Mouse (Mus musculus) lung, embryonic 16.5 days (tissue): Measurements from ENCODE around the gene Pomgnt1. TPM values are rescaled to one million over a fixed set of nuclear protein-coding genes. Genes with fewer than 3 reads are reported as not detected.

Experiments
- ATAC-seq: fragments of 200-750 bp; cut with Nextera tagmentation; 2 replicates; pipeline ENCODE4 v1.8.0; 2017; ENCODE audit warnings: low read depth, mild to moderate bottlenecking, moderate library complexity
- H3K27ac ChIP-seq: fragments of 300-500 bp; sonication (generic); 2 replicates; pipeline ENCODE4 v1.5.1; 2014; ENCODE audit warnings: mild to moderate bottlenecking, control low read depth, low read length
- H3K27me3 ChIP-seq: fragments of 300-500 bp; sonication (generic); 2 replicates; pipeline ENCODE4 v1.6.1; 2014; ENCODE audit warnings: low read depth, low read length, mixed read lengths; ENCODE audit not compliant: control insufficient read depth, insufficient read depth
- H3K36me3 ChIP-seq: fragments of 300-500 bp; sonication (generic); 2 replicates; pipeline ENCODE4 v1.6.1; 2014; ENCODE audit warnings: low read length; ENCODE audit not compliant: control insufficient read depth, insufficient read depth
- H3K4me1 ChIP-seq: fragments of 300-500 bp; sonication (generic); replicated peaks from 2 replicates; pipeline ENCODE4 v1.6.1; 2014; ENCODE audit warnings: low read length, mixed read lengths; ENCODE audit not compliant: control insufficient read depth, insufficient read depth
- H3K4me2 ChIP-seq: fragments of 300-500 bp; sonication (generic); 2 replicates; pipeline ENCODE4 v1.6.1; 2014; ENCODE audit warnings: low read depth, low read length, control low read depth
- H3K4me3 ChIP-seq: fragments of 300-500 bp; sonication (generic); 2 replicates; pipeline ENCODE4 v1.5.1; 2014; ENCODE audit warnings: mild to moderate bottlenecking, low read length, control low read depth
- H3K9ac ChIP-seq: fragments of 300-500 bp; sonication (generic); 2 replicates; pipeline ENCODE4 v1.6.1; 2014; ENCODE audit warnings: low read length, control low read depth
- H3K9me3 ChIP-seq: fragments of 300-500 bp; sonication (generic); 2 replicates; pipeline ENCODE4 v1.6.1; 2016; ENCODE audit warnings: low read length; ENCODE audit not compliant: control insufficient read depth
- WGBS: fragments of 180-500 bp; shearing (Covaris S2); extraction: QIAGEN DNeasy Blood & Tissue Kit; methylation state at CpG from one replicate; pipeline ENCODE4 v1.1.7; 2014; 5-methylcytosine and 5-hydroxymethylcytosine counted together
- polyA plus RNA-seq: library from polyadenylated mRNA; unstranded; fragments of >200 nt; fragmentation: Nextera tagmentation; extraction: Ambion mirVana; gene quantifications from 2 replicates; pipeline ENCODE4 v1.2.1, GENCODE M21; 2015

Pomgnt1 gene
- polyA plus RNA-seq, 1 experiment from 2014 or later, result 56.2 TPM

DNA sequence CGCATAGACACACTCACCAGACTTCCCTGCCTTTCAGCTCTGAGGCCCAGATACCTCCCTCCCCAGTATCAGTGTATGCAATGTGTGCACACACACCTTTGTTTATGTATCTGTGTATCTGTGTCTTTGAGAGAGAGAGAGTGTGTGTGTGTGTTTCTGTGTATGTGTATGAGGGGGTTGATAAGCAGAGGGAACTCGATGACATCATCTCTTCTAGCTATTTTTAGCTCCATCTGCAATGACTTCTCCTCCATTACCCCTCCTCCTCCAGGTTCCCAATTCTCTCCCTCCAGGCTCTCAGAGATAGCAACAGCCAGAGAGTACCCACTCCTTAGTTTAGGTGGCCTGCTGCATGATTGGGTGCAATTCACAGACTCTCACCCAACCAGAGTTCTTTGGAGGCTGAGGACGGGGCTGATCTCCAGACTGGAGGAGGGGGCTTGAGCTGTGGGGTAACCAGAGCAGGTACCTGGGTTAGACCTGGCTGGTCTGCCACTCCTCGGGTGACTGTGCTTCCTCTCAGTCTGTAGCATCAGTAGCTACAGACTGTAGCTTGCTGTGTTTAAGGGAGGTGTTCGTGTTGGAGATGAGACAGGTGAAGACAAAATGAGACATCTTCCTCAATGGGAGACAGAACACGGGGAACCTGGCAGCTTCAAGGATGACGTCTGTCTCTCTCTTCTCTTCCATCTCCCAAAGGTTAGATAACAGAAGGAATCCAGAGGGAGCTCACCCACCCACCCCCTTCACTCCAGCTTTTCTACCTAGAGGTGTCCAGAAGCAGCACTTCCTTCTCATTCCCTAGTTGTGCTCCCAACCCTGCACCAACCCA lies 52.3 kb downstream of the Pomgnt1 start:
- Histone ChIP-seq H3K9me3 (no peaks in the 10 kb centered on the region), H3K27me3 (no peaks in the 10 kb centered on the region), H3K4me3 (peak overlapping the region; percentile 23), H3K9ac (peak overlapping the region; percentile 50), H3K27ac (peak overlapping the region; percentile 93), H3K4me1 (peaks cover 33% of the 10 kb centered on the region), H3K36me3 (no peaks in the 10 kb centered on the region), H3K4me2 (peak overlapping the region; percentile 40)
- 37% methylated on average over 7 of the region's 7 CpGs for WGBS
- ATAC-seq, result no peak

DNA sequence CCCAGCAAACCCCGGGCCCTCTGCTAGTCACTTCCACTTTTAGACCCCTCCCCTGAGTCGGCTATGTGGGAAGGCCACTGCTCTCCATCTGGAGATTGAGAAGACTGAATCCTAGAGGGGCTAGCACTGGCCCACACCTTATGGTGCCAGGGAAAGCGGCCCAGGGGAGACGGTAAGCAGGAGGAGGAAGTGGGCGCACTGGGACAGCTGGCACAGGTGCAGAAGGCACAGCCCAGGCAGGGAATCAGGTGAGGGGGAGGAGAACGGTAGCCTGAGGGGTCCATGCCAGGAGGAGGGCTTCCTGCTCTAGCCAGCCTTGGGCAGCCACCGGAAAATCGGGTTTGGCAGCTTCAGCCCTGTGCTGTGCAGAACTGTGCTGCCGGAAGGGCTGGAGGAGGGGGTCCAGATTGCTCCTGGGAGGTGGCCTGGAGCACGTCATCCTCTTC lies 52.9 kb downstream of the Pomgnt1 start:
- WGBS, result 8% methylated on average over 10 of the region's 10 CpGs
- Histone ChIP-seq H3K9ac (peak overlapping the region; percentile 50), H3K36me3 (no peaks in the 10 kb centered on the region), H3K27ac (peak overlapping the region; percentile 93), H3K27me3 (no peaks in the 10 kb centered on the region), H3K4me2 (peak overlapping the region; percentile 40), H3K4me1 (peaks cover 33% of the 10 kb centered on the region), H3K4me3 (peak overlapping the region; percentile 23), H3K9me3 (no peaks in the 10 kb centered on the region)
- ATAC-seq, result peak; percentile 95

DNA sequence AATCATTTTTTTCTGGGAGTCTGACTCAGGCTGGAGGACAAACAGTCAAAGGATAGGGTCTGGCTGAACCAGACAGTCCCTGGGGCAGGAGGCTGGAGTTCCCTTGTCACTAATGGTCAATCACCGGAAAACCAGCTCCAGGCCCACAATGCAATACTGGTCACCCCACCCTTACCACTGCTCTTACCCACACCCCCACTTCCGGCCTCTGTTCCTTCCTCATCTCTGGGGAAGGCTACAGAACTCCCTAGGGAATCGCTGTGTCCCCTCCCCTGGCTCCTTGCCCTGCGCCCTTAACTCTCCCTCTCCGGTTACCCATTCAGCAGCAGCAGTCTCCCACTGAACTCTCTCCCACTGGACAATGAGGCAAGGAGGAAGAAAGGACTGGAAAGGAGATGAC lies 53.5 kb downstream of the Pomgnt1 start:
- H3K4me1 ChIP-seq, result peaks cover 33% of the 10 kb centered on the region
- H3K9me3 ChIP-seq, result no peaks in the 10 kb centered on the region
- H3K36me3 ChIP-seq, result no peaks in the 10 kb centered on the region
- H3K9ac ChIP-seq, result peak overlapping the region; percentile 50
- ATAC-seq, result peak; percentile 79
- 23% methylated on average over 5 of the region's 5 CpGs for WGBS
- H3K4me2 ChIP-seq, result peak overlapping the region; percentile 40
- H3K27ac ChIP-seq, result peak overlapping the region; percentile 93
- H3K4me3 ChIP-seq, result peak overlapping the region; percentile 23; the same call in 1 of the 2 replicates
- H3K27me3 ChIP-seq, result no peaks in the 10 kb centered on the region

DNA sequence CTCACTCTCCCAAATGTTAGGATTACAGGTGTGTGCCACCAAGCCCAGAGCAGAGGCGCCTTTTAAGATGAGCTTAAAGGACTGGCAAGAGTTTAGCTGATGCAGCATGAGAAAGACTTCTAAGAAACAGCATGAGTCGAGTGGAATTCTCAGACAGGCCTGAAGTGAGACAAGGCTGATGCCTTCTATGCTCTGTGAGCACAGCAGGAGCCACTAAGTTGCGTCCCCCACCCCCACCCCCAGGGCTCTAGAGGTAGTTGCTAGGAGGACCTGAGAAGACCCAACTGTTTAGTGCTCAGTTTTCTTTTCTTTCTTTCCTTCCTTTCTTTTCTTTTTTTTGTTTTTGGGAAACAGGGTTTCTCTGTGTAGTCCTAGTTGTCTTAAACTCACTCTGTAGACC lies 58.4 kb downstream of the Pomgnt1 start:
- no peak for ATAC-seq
- no peak overlapping the region for H3K27ac ChIP-seq
- H3K9ac ChIP-seq, result no peak overlapping the region
- WGBS, result 45% methylated on average over 3 of the region's 3 CpGs
- no peak overlapping the region for H3K4me3 ChIP-seq
- no peaks in the 10 kb centered on the region for H3K9me3 ChIP-seq
- peaks cover 10% of the 10 kb centered on the region for H3K4me1 ChIP-seq
- H3K36me3 ChIP-seq, result no peaks in the 10 kb centered on the region
- H3K27me3 ChIP-seq, result no peaks in the 10 kb centered on the region
- H3K4me2 ChIP-seq, result no peak overlapping the region

DNA sequence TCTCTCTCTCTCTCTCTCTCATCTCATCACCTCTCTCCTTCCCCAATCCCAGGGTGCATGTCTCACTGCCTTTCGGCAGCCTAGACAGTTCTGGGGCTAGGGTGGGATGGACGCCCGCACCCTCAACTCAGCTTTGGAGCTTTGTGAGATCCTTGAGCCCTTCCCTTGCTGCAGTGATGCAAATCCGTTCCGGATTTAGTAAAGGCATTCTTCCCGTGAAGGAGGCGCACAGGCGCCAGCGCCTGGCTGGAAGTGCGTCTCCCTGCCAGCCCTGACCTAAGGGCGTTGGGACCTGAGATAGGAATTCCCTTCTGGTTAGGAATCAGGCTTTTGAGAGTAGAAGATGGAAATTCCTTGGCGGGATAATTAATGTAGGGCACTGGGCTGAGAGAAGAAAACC lies 59.1 kb downstream of the Pomgnt1 start:
- ATAC-seq, result peak; percentile 60
- Histone ChIP-seq H3K27me3 (no peaks in the 10 kb centered on the region), H3K4me2 (peak overlapping the region; percentile 38), H3K9me3 (no peaks in the 10 kb centered on the region), H3K27ac (no peak overlapping the region), H3K9ac (peak overlapping the region; percentile 25; the same call in 1 of the 2 replicates), H3K36me3 (no peaks in the 10 kb centered on the region), H3K4me1 (peaks cover 5% of the 10 kb centered on the region), H3K4me3 (0 out of 2 replicates have a peak overlapping the region, but pooled peaks have one; percentile 4)
- WGBS, result 5% methylated on average over 12 of the region's 12 CpGs

DNA sequence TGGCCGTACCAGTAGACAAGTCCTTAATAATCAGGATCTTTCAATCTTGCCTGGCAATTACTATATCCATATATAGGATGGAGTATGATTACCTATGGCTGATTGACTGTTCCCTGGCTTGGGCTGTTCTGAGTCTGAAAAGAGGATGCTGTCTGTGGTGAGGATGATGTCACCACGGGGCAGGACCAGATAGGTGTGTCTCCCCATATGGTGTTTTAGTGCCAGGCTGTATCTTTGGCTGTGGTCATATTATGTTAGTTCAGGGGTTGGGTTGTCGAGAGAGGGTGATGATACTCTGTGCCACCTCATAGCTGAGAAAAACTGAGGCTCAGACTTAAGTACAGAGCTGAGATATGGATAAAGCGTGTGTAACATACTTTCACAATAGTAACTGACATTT lies 61.4 kb downstream of the Pomgnt1 start:
- ATAC-seq, result no peak
- Histone ChIP-seq H3K9ac (no peak overlapping the region), H3K9me3 (no peaks in the 10 kb centered on the region), H3K36me3 (no peaks in the 10 kb centered on the region), H3K4me3 (no peak overlapping the region), H3K27me3 (no peaks in the 10 kb centered on the region), H3K4me2 (no peak overlapping the region), H3K4me1 (peaks cover 5% of the 10 kb centered on the region), H3K27ac (no peak overlapping the region)
- 80% methylated on average over 4 of the region's 4 CpGs for WGBS

- no peak overlapping the region for H3K9ac ChIP-seq
- no peak for ATAC-seq
- no peaks in the 10 kb centered on the region for H3K36me3 ChIP-seq
- no peaks in the 10 kb centered on the region for H3K9me3 ChIP-seq
- H3K27me3 ChIP-seq, result no peaks in the 10 kb centered on the region
- no peak overlapping the region for H3K4me3 ChIP-seq
- no peak overlapping the region for H3K27ac ChIP-seq
- no peaks in the 10 kb centered on the region; the same call in 1 of the 2 replicates for H3K4me1 ChIP-seq
- 23% methylated on average over 4 of the region's 4 CpGs for WGBS
- H3K4me2 ChIP-seq, result no peak overlapping the region
These were observed 68.7 kb downstream of the Pomgnt1 start for GRCm38 (mm10) chr4:116192286-116192835.

DNA sequence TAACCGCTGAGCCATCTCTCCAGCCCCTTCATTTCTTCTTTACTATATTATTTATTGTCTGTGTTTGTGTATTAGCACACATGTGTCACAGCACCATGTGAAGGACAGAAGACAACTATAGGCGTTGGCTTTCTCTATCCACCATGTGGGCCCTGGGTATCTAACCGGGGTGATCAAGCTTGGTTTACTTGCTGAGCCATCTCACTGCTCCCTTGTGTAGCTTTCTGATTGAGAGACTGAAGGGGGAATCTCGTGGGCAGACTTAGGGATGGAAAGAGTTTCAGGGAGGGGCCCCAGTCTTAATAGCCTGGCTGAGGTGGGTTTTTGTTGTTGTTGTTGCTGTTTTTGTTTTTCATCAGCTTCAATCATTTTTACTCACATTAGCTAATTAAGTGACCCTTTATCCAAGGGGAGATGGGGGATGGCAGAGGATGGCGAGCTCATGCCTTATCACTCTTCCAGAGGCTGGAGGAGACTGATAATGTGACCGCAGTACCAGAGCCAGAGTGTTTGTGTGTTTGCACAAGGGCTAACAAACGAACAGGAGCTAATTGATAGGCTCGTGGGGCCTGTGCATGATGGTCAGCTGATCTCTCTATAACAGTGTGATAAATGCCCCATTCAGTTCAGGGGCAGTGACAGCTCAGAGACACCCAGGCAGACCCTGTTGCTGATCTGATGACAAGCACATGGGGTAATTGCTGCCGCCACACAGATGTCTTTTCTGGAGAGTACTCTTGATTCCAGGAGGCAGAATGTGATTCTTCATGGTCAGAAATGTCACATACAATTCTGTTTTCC lies 70.1 kb downstream of the Pomgnt1 start:
- no peak overlapping the region for H3K27ac ChIP-seq
- no peak overlapping the region for H3K4me3 ChIP-seq
- WGBS, result 39% methylated on average over 9 of the region's 9 CpGs
- H3K4me2 ChIP-seq, result no peak overlapping the region
- ATAC-seq, result no peak
- H3K9me3 ChIP-seq, result no peaks in the 10 kb centered on the region
- no peaks in the 10 kb centered on the region; the same call in 1 of the 2 replicates for H3K4me1 ChIP-seq
- H3K27me3 ChIP-seq, result no peaks in the 10 kb centered on the region
- H3K36me3 ChIP-seq, result no peaks in the 10 kb centered on the region
- H3K9ac ChIP-seq, result no peak overlapping the region

DNA sequence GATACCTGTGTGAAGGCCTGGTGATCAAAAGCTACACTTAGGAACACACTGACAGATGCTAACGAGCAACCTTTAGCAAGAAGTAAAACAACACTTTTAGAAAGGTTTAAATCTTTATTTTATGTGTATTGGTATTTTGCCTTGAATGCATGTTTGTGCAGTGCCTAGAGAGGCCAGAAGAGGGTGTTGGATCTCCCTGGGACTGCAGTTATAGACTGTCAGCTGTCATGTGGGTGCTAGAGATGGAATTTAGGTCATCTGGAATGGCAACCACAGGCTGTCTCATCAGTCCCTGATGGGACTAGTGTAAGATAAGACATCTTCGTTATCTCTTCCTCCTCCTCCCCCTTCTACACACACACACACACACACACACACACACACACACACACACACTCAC lies 74.8 kb downstream of the Pomgnt1 start:
- no peak for ATAC-seq
- no peak overlapping the region for H3K4me2 ChIP-seq
- no peaks in the 10 kb centered on the region for H3K27me3 ChIP-seq
- H3K27ac ChIP-seq, result no peak overlapping the region
- no peak overlapping the region for H3K4me3 ChIP-seq
- no peak overlapping the region for H3K9ac ChIP-seq
- no peaks in the 10 kb centered on the region for H3K36me3 ChIP-seq
- no peaks in the 10 kb centered on the region for H3K4me1 ChIP-seq
- 71% methylated on average over 2 of the region's 2 CpGs for WGBS
- no peaks in the 10 kb centered on the region for H3K9me3 ChIP-seq
